Mouse (Mus musculus): ENCODE data around the gene Cdhr1. TPM values are rescaled to one million over a fixed set of nuclear protein-coding genes. Genes with fewer than 3 reads are reported as not detected.
A peak's percentile ranks its signal among the peaks of the same experiment; 100 is the strongest.

Gene Cdhr1
- polyA plus RNA-seq, 3 experiments from 2014 or later, result 0.11 TPM; not detected in 2

DNA sequence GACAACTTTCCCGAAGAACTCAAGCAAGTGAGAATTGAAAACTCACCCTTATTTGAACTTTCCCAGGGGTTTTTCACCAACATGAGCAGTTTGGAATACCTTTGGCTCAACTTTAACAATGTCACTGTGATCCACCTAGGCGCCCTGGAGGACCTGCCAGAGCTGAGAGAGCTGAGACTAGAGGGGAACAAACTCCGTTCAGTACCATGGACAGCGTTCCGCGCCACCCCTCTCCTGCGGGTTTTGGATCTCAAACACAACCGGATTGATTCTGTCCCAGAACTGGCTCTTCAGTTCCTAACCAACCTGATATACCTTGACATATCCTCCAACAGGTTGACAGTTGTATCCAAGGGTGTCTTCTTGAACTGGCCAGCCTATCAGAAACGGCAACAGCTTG lies 29.6 kb downstream of the Cdhr1 start:
- no peak for ATAC-seq

DNA sequence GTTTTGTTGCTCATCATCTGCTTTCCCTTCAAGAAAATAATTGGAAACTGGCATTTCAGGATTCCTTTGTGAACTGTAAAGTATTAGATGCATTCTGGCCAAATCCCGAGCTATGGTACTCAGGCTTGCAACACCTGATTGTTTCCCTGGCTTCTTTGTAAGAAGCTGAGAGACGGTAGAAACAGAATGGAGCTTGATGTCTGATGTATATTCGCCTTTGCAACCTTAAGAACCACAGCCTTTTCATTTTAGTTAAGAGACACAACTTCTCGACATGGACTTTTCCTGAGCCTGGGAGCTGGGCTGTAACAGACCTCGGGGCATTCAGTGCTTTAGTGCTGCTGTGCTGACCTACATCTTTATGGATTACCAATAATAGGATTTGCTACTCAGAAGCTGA lies 30.5 kb downstream of the Cdhr1 start, which contains the start of gene Lrit2:
Gene Lrit2, plus strand, starts transcription at position 301 of the 400 bp plus-strand sequence.
- no peak for ATAC-seq

DNA sequence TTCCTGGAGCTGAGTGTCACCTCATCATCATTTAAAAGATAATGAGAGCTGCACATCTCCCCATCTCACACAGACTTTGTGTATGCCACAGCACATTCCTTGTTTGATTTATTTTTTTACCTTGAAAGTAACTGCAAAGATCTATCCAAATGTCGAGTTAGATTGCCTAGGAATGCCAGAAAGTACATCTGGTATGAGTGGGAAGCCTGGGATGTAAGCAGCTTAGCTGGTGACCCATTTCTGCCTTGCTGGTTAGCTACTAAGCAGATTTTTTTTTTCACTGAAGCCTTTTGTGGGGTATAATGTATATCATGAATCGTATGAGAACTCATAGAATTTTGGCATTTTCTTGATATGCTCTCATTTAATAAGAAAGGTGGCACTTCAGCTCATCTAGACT lies 31.5 kb downstream of the Cdhr1 start:
- no peak for ATAC-seq

DNA sequence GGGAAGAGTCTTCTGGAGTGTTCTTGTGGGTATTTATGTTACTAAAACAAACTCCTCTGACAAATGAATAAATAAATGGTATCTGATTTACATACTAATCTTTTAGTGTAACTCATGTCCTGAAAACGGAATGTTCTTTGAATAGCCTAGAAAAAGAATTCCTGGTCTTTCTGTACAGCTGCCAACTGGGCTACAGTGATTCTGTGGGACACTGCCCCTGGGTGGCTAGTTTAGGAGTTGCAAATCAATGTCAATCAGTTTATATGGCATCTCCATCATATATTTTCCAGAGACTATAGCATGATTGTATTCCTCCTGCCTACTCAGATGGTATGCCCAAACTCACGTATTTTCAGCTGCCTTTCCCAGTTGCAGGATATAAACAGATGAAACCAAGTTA lies 33.3 kb downstream of the Cdhr1 start:
- ATAC-seq, result no peak

DNA sequence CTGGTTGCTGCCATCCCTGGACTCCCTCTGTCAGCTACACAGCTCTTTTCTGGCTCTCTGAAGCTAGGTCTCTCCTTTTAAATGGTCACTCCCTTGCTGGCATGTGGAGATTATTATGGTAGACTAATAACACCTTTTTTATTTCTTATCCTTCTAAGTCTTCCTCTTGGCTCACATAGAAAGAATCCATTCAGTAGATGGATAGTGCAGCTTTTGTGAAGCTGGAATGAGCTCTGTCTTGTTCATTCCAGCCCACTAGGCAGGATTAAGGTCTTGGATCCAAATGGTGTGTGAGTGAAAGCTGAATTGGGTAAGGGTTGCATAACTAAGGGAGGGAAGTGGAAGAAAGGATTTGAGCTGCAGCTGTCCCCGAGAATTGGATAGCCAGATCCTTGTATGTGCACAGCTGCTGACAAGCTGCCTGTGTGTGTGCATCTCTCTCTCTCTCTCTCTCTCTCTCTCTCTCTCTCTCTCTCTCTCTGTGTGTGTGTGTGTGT lies 49.2 kb downstream of the Cdhr1 start, which contains the start of gene Rgr:
Gene Rgr, minus strand, starts transcription at position 51 of the 497 bp plus-strand sequence.
- ATAC-seq, result no peak

DNA sequence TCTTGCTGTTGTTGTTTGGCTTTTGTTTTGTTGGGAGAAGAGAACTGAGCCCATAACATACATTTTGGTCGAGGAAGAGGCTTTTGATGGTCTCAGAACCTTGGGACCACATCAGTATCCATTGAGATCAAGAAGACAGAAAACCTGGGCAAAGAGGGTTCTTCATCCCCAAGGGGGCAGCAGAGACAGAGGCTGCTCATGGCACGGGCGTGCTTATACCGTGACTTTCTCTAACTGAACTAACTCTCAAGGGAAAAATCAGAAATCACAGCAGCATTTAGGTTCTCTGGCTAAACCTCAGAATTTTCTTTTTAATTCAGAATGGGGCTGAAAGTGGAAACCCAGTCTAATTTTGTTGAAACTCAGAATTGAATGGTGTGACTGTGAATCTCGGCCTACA lies 63.7 kb downstream of the Cdhr1 start:
- ATAC-seq, result no peak

DNA sequence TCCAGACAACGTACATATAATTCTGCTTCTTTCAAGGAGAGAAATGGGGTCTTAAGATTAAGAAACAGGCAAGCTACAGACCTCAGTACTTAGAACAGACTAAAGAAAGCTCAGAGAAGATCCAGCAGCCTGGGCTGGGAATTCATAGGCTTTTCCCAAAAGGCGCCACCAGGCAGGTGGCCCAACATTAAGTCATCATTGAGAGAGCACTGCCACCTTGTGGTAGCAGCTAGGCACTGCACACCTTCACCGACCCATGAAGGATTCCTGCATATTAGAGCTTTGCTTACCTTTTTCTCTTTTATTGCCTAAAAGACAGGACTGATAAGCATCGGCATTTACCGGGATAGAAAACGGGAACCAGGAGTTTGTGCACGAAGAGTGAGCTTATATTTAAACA lies 64.9 kb downstream of the Cdhr1 start:
- peak; percentile 87 for ATAC-seq

DNA sequence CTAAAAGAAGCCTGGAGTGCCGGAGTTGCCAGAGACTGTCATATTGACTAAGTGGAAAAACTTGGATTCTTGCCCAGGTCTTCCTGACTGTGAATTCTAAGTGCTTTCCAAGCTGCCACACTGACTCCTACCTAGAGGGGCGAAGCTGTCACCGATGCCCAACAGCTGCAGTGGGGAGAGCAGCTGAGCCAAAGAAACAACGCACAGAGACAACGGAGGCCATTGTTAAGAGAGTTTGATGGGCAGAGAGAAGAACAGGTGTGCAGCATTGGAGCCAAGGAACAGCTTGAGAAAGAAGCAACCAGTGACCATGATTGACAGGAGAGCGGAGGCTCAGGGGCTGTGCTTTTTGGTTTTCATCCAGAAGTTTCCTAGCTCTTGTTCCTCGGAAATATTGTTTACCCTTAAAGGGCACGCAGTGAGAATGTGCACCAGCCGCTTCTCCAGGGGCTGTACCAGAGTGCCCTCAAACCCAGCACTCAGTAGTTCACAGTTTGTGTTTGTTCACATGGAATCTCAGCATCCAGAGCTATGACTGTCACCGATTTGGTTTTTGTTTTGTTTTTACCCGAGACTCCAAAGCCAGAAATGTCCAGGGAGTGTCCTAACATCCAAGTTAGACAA lies 65.6 kb downstream of the Cdhr1 start:
- no peak for ATAC-seq

DNA sequence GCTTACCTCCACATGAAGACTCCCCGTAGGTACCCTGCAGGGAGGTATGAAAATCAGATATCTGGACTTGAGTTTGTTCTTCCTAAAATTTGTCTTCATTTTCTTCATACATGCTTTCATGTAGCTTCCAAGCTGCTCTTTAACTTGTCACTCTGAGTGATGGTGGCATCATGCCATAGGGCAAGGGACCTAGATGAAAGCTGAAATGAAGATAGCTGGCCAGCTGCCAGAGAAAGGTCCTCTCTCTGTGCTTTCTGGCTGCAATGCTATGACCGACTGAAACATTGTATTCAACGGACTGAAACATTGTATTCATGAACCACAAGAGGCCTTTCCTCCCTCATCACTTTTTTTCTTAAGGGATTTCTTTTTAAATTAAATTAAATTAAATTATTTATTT lies 69.6 kb downstream of the Cdhr1 start:
- no peak for ATAC-seq

DNA sequence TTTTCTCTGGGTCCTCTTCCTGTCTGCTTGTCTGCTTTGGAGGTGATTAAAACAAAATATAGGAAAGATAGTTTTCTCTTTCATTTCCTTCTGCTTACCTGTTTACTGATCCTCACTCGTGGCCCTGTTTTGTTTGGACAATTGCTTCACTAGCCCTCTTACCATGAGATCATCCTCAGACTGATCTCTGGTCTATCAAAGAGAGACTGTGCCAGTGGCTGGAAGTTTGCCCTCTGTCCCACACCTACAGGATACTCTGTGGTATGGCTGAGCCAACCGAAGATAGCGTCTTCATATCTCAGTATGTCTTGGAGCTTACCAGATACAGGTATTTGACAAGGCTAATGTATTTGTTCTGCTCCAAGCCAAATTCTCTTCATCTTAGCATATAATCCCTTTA lies 70.2 kb downstream of the Cdhr1 start:
- no peak for ATAC-seq

Other genes starting within 250 kb of the Cdhr1 start
- gene Ccser2, start 129.6 kb downstream of the Cdhr1 start, polyA plus RNA-seq (2017; shearing (Covaris generic)), result 10 to 100 TPM; 19.7 to 22.5 (median 20.2) TPM
- gene Rgr, start 49.4 kb downstream of the Cdhr1 start, polyA plus RNA-seq (2017; shearing (Covaris generic)), result not detected
- gene Lrit1, start 43.5 kb downstream of the Cdhr1 start, polyA plus RNA-seq (2017; shearing (Covaris generic)), result not detected
- not detected for gene Lrit2, start 30.4 kb downstream of the Cdhr1 start, polyA plus RNA-seq (2017; shearing (Covaris generic))
- gene 2610528A11Rik, start 15.7 kb upstream of the Cdhr1 start, polyA plus RNA-seq (2017; shearing (Covaris generic)), result not detected
- 100 to 1,000 TPM; 360 to 469 (median 363) TPM for gene Ghitm, start 36.9 kb upstream of the Cdhr1 start, polyA plus RNA-seq (2017; shearing (Covaris generic))